ENCODE assay signal across 25 mouse cellular contexts in genomic region chr17:44148109-44148846, GRCm38 (mm10). TPM values are rescaled to one million over a fixed set of nuclear protein-coding genes. Genes with fewer than 3 reads are reported as not detected.
DNase-seq lines count a peak whose midpoint lies in the region; ATAC-seq and TF ChIP-seq lines count a peak whose summit lies in the region.
"Had no signal": no experiment of that assay in that cellular context is flagged by ENCODE, and none has a peak within 500 bp of the region (broad histone marks: within the 10 kb centered on the region; RNA-seq: fewer than 3 reads in every experiment).

No protein-coding gene starts in this region.

- H3K36me3 ChIP-seq in intestine, embryonic 14.5 days (ENCODE audit: control insufficient read depth, insufficient read depth, low read length), result no peaks in the 10 kb centered on the region
- H3K36me3 ChIP-seq in intestine, embryonic 15.5 days, result no peaks in the 10 kb centered on the region
- H3K36me3 ChIP-seq in intestine, postnatal 0 days (ENCODE audit: control insufficient read depth, insufficient read depth), result no peaks in the 10 kb centered on the region
- H3K36me3 ChIP-seq in small intestine, adult 2 months (ENCODE audit: control insufficient read depth, insufficient read depth, low read length), result peaks cover 15% of the 10 kb centered on the region; the same call in 1 of the 2 replicates
- H3K36me3 ChIP-seq in liver, postnatal 0 days (replicated peaks; ENCODE audit: insufficient read depth, low read length), result no peaks in the 10 kb centered on the region
- H3K36me3 ChIP-seq in midbrain, postnatal 0 days (ENCODE audit: insufficient read depth, low read length), result no peaks in the 10 kb centered on the region
- H3K36me3 ChIP-seq: embryonic facial prominence, embryonic 13.5 days; embryonic facial prominence, embryonic 15.5 days; forebrain, embryonic 10.5 days; forebrain, embryonic 12.5 days had no signal

- H3K27ac ChIP-seq in intestine, embryonic 14.5 days (ENCODE audit: low read depth), result peak overlapping the region; percentile 54; the same call in 1 of the 2 replicates
- peak overlapping the region; percentile 82 for H3K27ac ChIP-seq in intestine, embryonic 15.5 days
- peak overlapping the region; percentile 80 for H3K27ac ChIP-seq in intestine, postnatal 0 days (ENCODE audit: low read depth, low read length)
- peak overlapping the region; percentile 87 for H3K27ac ChIP-seq in small intestine, adult 2 months (ENCODE audit: insufficient read depth, low read depth, low read length)
- no peak overlapping the region for H3K27ac ChIP-seq in liver, postnatal 0 days (ENCODE audit: low read depth)
- H3K27ac ChIP-seq in midbrain, postnatal 0 days (ENCODE audit: low read depth, low read length), result no peak overlapping the region
- H3K27ac ChIP-seq: embryonic facial prominence, embryonic 13.5 days; embryonic facial prominence, embryonic 15.5 days; forebrain, embryonic 10.5 days; forebrain, embryonic 12.5 days had no signal

- peak; percentile 32; the same call in 1 of the 2 replicates for TF ChIP-seq CTCF in intestine, postnatal 0 days (IDR thresholded peaks at IDR 0.05; ENCODE audit: low read depth)
- TF ChIP-seq CTCF in small intestine, adult 2 months (IDR thresholded peaks at IDR 0.05; ENCODE audit: extremely low read depth, insufficient read length, insufficient replicate concordance, low read depth, low read length), result no peak
- TF ChIP-seq CTCF in liver, postnatal 0 days (IDR thresholded peaks at IDR 0.05; ENCODE audit: low read depth), result no peak
- no peak for TF ChIP-seq CTCF in midbrain, postnatal 0 days (IDR thresholded peaks at IDR 0.05)

- no peak overlapping the region for H3K4me2 ChIP-seq in intestine, embryonic 14.5 days (ENCODE audit: low read length)
- H3K4me2 ChIP-seq in intestine, embryonic 15.5 days (replicated peaks), result no peak overlapping the region; the same call in 1 of the 2 replicates
- H3K4me2 ChIP-seq in intestine, postnatal 0 days (replicated peaks; ENCODE audit: low read depth), result no peak overlapping the region
- H3K4me2 ChIP-seq in liver, postnatal 0 days (ENCODE audit: low read depth, low read length), result no peak overlapping the region
- H3K4me2 ChIP-seq in midbrain, postnatal 0 days (ENCODE audit: low read depth, low read length, poor library complexity, severe bottlenecking), result no peak overlapping the region
- H3K4me2 ChIP-seq: embryonic facial prominence, embryonic 13.5 days; embryonic facial prominence, embryonic 15.5 days; forebrain, embryonic 12.5 days had no signal

- H3K9me3 ChIP-seq in intestine, embryonic 14.5 days (ENCODE audit: control insufficient read depth, low read length), result no peaks in the 10 kb centered on the region
- H3K9me3 ChIP-seq in intestine, embryonic 15.5 days, result no peaks in the 10 kb centered on the region
- no peaks in the 10 kb centered on the region for H3K9me3 ChIP-seq in intestine, postnatal 0 days (ENCODE audit: control insufficient read depth)
- no peaks in the 10 kb centered on the region for H3K9me3 ChIP-seq in liver, postnatal 0 days (ENCODE audit: low read length)
- no peaks in the 10 kb centered on the region for H3K9me3 ChIP-seq in midbrain, postnatal 0 days (ENCODE audit: low read length)
- H3K9me3 ChIP-seq: embryonic facial prominence, embryonic 13.5 days; embryonic facial prominence, embryonic 15.5 days; forebrain, embryonic 10.5 days; forebrain, embryonic 12.5 days had no signal

- no peaks in the 10 kb centered on the region for H3K27me3 ChIP-seq in intestine, embryonic 14.5 days (replicated peaks; ENCODE audit: control insufficient read depth, insufficient read depth, low read length)
- no peaks in the 10 kb centered on the region for H3K27me3 ChIP-seq in intestine, embryonic 15.5 days (replicated peaks)
- no peaks in the 10 kb centered on the region for H3K27me3 ChIP-seq in intestine, postnatal 0 days (replicated peaks; ENCODE audit: control insufficient read depth, insufficient read depth, low read length)
- no peaks in the 10 kb centered on the region for H3K27me3 ChIP-seq in small intestine, adult 2 months (ENCODE audit: control insufficient read depth, insufficient read depth, low read length)
- no peaks in the 10 kb centered on the region for H3K27me3 ChIP-seq in liver, postnatal 0 days (ENCODE audit: insufficient read depth, low read length)
- no peaks in the 10 kb centered on the region for H3K27me3 ChIP-seq in midbrain, postnatal 0 days (ENCODE audit: insufficient read depth, low read length)
- H3K27me3 ChIP-seq: embryonic facial prominence, embryonic 13.5 days; embryonic facial prominence, embryonic 15.5 days; forebrain, embryonic 12.5 days had no signal

- ATAC-seq in intestine, embryonic 14.5 days (replicated peaks; ENCODE audit: low FRiP score, low TSS enrichment, low read depth), result peak; percentile 93
- peak; percentile 92 for ATAC-seq in intestine, embryonic 15.5 days
- ATAC-seq in intestine, postnatal 0 days, result peak; percentile 87
- ATAC-seq in liver, postnatal 0 days, result no peak
- no peak for ATAC-seq in midbrain, postnatal 0 days (ENCODE audit: low FRiP score)
- ATAC-seq: forebrain, embryonic 14.5 days had no signal

- DNase-seq in intestine, embryonic 14.5 days (ENCODE audit: low spot score), result peak; percentile 55
- no peak for DNase-seq in liver, postnatal 0 days
- no peak for DNase-seq in gastrocnemius, postnatal 10 days
- DNase-seq in midbrain, postnatal 0 days (ENCODE audit: low spot score), result no peak
- no peak for DNase-seq in retina, embryonic 14.5 days (ENCODE audit: low spot score)
- DNase-seq: adrenal gland, adult 2 months; adrenal gland, postnatal 10 days; adrenal gland, postnatal 25 days; cerebellum, adult 11 months; cerebellum, adult 18-20 months; cerebellum, adult 8-10 months; cerebellum, adult 9-11 months; cerebellum, postnatal 14 days; cerebellum, postnatal 36 days; embryo, embryonic 11 days had no signal

- no peak overlapping the region for H3K4me3 ChIP-seq in intestine, embryonic 14.5 days (ENCODE audit: low read depth, low read length)
- H3K4me3 ChIP-seq in intestine, embryonic 15.5 days (replicated peaks), result no peak overlapping the region
- H3K4me3 ChIP-seq in intestine, postnatal 0 days (ENCODE audit: low read depth, low read length), result no peak overlapping the region
- no peak overlapping the region for H3K4me3 ChIP-seq in small intestine, adult 2 months (ENCODE audit: low read depth, low read length)
- H3K4me3 ChIP-seq in liver, postnatal 0 days (ENCODE audit: low read depth, low read length), result no peak overlapping the region
- H3K4me3 ChIP-seq in midbrain, postnatal 0 days (ENCODE audit: low read depth, low read length), result no peak overlapping the region
- H3K4me3 ChIP-seq: embryonic facial prominence, embryonic 13.5 days; embryonic facial prominence, embryonic 15.5 days; erythroblast, embryonic 14.5 days; forebrain, embryonic 10.5 days; forebrain, embryonic 12.5 days had no signal

- no peak overlapping the region for H3K9ac ChIP-seq in intestine, embryonic 14.5 days (ENCODE audit: low read length)
- no peak overlapping the region for H3K9ac ChIP-seq in intestine, embryonic 15.5 days
- no peak overlapping the region for H3K9ac ChIP-seq in intestine, postnatal 0 days (ENCODE audit: low read depth, low read length)
- no peak overlapping the region for H3K9ac ChIP-seq in liver, postnatal 0 days (replicated peaks)
- H3K9ac ChIP-seq in midbrain, postnatal 0 days (replicated peaks; ENCODE audit: low read length, poor library complexity, severe bottlenecking), result no peak overlapping the region
- H3K9ac ChIP-seq: embryonic facial prominence, embryonic 13.5 days; embryonic facial prominence, embryonic 15.5 days; forebrain, embryonic 12.5 days had no signal

- TF ChIP-seq POLR2A in small intestine, adult 2 months (IDR thresholded peaks at IDR 0.05; ENCODE audit: low read depth, low read length), result no peak

- TF ChIP-seq EP300 in liver, postnatal 0 days (IDR thresholded peaks at IDR 0.05; ENCODE audit: low read depth), result no peak

- H3K4me1 ChIP-seq in intestine, embryonic 14.5 days (replicated peaks; ENCODE audit: control insufficient read depth, insufficient read depth, low read length), result no peaks in the 10 kb centered on the region
- H3K4me1 ChIP-seq in intestine, embryonic 15.5 days (replicated peaks), result 0 out of 2 replicates have a peak, but pooled peaks cover 3% of the 10 kb centered on the region
- H3K4me1 ChIP-seq in intestine, postnatal 0 days (replicated peaks; ENCODE audit: control insufficient read depth, insufficient read depth, low read length), result peaks cover 7% of the 10 kb centered on the region; the same call in 1 of the 2 replicates
- H3K4me1 ChIP-seq in small intestine, adult 2 months (ENCODE audit: control insufficient read depth, insufficient read depth, insufficient read length, low read length), result peaks cover 35% of the 10 kb centered on the region
- H3K4me1 ChIP-seq in liver, postnatal 0 days (ENCODE audit: insufficient read depth), result 0 out of 2 replicates have a peak, but pooled peaks cover 2% of the 10 kb centered on the region
- H3K4me1 ChIP-seq in midbrain, postnatal 0 days (ENCODE audit: insufficient read depth, low read length), result no peaks in the 10 kb centered on the region
- H3K4me1 ChIP-seq: embryonic facial prominence, embryonic 15.5 days; forebrain, embryonic 10.5 days; forebrain, embryonic 12.5 days had no signal

- 79% methylated on average over 5 of the region's 5 CpGs for WGBS in intestine, embryonic 14.5 days
- whole genome bisulfite sequencing in intestine, embryonic 15.5 days, result 66% methylated on average over 5 of the region's 5 CpGs
- WGBS in intestine, postnatal 0 days, result 43% methylated on average over 5 of the region's 5 CpGs
- WGBS in small intestine, adult 2 months, result 33% methylated on average over 5 of the region's 5 CpGs
- 84% methylated on average over 5 of the region's 5 CpGs for WGBS in liver, postnatal 0 days (ENCODE audit: insufficient replicate concordance)
- 94% methylated on average over 5 of the region's 5 CpGs for WGBS in midbrain, postnatal 0 days

RNA-seq across cellular contexts. Expression of gene Clic5, which starts 40.1 kb away (rescaled TPM):
- polyA plus RNA-seq in intestine, embryonic 14.5 days (2014; fragmentation: Nextera tagmentation; extraction: Ambion mirVana), result 9.7 and 10.5 TPM in 2 replicates
- 20.0 and 20.6 TPM in 2 replicates for polyA plus RNA-seq in intestine, embryonic 15.5 days (2015; fragmentation: Nextera tagmentation; extraction: Ambion mirVana)
- 20.8 and 26.8 TPM in 2 replicates for polyA plus RNA-seq in intestine, postnatal 0 days (2015; fragmentation: Nextera tagmentation; extraction: Ambion mirVana)
- polyA plus RNA-seq in small intestine, adult 2 months (2012; rRNA removed), result 9.1 and 26.7 TPM in 2 replicates
- 0.28 and 0.30 TPM in 2 replicates for polyA plus RNA-seq in liver, postnatal 0 days (2015; fragmentation: Nextera tagmentation; extraction: Ambion mirVana)
- 10 to 100 TPM; 76.5 TPM for total RNA-seq in gastrocnemius, postnatal 10 days (2021)
- 0.85 and 1.4 TPM in 2 replicates for total RNA-seq in midbrain, postnatal 0 days (2014; rRNA removed)
- polyA plus RNA-seq in midbrain, postnatal 0 days (2015; fragmentation: Nextera tagmentation; extraction: Ambion mirVana), result 0.31 and 0.34 TPM in 2 replicates
- total RNA-seq: MEL had no signal
- polyA plus RNA-seq: erythroblast, embryonic 14.5 days had no signal

RNA-seq across cellular contexts. Expression of gene Enpp4, which starts 42.7 kb away (rescaled TPM):
- 5.8 and 6.2 TPM in 2 replicates for polyA plus RNA-seq in intestine, embryonic 14.5 days (2014; fragmentation: Nextera tagmentation; extraction: Ambion mirVana)
- 5.4 and 5.6 TPM in 2 replicates for polyA plus RNA-seq in intestine, embryonic 15.5 days (2015; fragmentation: Nextera tagmentation; extraction: Ambion mirVana)
- polyA plus RNA-seq in intestine, postnatal 0 days (2015; fragmentation: Nextera tagmentation; extraction: Ambion mirVana), result 3.1 and 3.6 TPM in 2 replicates
- polyA plus RNA-seq in small intestine, adult 2 months (2012; rRNA removed), result 0.70 and 1.5 TPM in 2 replicates
- polyA plus RNA-seq in liver, postnatal 0 days (2015; fragmentation: Nextera tagmentation; extraction: Ambion mirVana), result 5.5 and 5.8 TPM in 2 replicates
- total RNA-seq in gastrocnemius, postnatal 10 days (2021), result 10 to 100 TPM; 13.8 to 14.5 TPM
- 6.1 and 6.7 TPM in 2 replicates for total RNA-seq in midbrain, postnatal 0 days (2014; rRNA removed)
- polyA plus RNA-seq in midbrain, postnatal 0 days (2015; fragmentation: Nextera tagmentation; extraction: Ambion mirVana), result 6.2 and 6.3 TPM in 2 replicates

Comparison
In these comparisons a context has a peak if more than half of its experiments do, and no peak if none do; other contexts are left out.
1. ATAC-seq: peak in intestine, embryonic 14.5 days (single experiment), intestine, embryonic 15.5 days (single experiment) and intestine, postnatal 0 days (single experiment); none in liver, postnatal 0 days (single experiment) and midbrain, postnatal 0 days (single experiment).
2. H3K27ac ChIP-seq: peak in intestine, embryonic 14.5 days (single experiment), intestine, embryonic 15.5 days (single experiment), intestine, postnatal 0 days (single experiment) and small intestine, adult 2 months (single experiment); none in liver, postnatal 0 days (single experiment) and midbrain, postnatal 0 days (single experiment).